Mouse (Mus musculus): ENCODE results near the gene Nav2.

Nav2 gene

DNA sequence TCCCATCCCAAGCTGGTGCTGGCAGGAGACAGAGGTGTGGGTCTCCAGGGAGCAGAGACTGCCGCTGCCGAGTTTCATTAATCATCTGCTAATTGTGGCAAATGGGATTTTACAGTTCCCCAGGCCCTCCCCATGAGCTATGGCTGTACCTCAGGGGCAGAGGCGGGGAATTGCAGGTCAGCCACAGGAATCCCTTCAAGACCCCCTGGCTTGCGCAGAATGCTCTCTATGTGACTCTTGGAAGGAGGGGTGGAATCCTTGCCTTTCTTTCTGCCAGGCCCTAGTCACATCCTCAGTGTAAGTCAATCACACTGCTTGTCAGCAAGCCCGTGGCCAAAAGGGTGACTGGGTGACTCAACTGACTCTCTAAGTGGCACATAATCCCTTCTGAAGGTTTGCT is 182.9 kb downstream of the Nav2 start:
- DNase-seq (ENCODE audit: low read depth in 2 of 2, low spot score in 2 of 2) = no peak

DNA sequence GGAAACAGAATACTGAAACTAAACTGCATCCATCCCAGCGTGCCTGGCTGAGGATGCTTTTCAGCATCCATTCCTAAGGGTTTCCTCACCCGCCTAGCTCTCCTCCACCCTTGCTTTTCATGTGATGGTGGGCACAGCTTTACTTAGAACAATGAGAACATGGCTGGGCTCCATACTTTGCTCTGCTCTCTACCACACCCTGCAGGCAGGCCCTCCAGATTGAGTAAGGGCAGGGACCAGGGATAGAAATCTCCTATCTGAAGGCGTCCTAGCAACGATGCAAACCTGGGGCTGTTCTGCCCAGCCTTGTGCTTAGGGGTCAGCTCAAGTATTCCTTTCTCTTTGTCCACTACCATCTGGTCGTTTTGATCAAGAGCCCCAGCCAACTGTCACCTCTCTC is 183.4 kb downstream of the Nav2 start:
- no peak for DNase-seq (ENCODE audit: low read depth in 2 of 2, low spot score in 2 of 2)

DNA sequence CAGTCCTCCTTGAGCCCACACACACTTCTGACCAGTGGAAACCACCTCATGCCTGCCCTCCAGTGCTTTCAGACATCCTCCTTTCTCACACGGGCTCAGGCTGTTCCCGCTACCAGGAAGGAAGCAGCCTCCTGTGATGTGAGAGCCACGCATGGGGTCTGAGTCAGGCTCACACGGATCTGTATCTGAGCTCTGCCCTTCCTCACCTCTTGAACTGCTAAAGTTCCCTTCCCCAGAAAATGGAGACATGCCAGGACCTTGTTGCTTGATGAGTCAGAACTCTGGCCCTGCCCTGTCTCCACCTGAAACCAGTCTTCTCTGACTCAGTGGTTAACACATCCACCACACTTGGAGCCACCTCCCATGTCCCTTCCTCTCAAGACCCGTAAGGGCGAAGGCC is 185.1 kb downstream of the Nav2 start:
- DNase-seq (ENCODE audit: low read depth in 2 of 2, low spot score in 2 of 2) = no peak

DNA sequence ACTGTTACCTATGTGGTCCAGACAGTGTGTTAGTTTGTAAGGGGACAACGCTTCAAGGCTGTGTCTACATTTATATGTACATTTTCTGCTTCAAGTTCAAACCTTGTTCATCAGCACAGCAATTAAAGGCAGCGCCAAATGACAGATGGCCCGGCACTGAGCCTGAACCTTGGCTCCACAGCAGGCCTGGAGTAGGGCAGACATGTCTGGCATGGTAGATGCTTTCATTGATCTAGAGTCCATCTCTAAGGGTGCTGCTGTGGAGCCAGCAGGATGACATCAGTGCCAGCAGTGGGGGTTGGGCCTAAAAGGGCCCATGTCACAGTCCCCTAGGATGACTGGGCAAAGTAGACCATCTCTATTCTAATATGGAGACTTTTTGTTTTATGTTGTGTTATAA is 186.0 kb downstream of the Nav2 start:
- no peak for DNase-seq (ENCODE audit: low read depth in 2 of 2, low spot score in 2 of 2)

DNA sequence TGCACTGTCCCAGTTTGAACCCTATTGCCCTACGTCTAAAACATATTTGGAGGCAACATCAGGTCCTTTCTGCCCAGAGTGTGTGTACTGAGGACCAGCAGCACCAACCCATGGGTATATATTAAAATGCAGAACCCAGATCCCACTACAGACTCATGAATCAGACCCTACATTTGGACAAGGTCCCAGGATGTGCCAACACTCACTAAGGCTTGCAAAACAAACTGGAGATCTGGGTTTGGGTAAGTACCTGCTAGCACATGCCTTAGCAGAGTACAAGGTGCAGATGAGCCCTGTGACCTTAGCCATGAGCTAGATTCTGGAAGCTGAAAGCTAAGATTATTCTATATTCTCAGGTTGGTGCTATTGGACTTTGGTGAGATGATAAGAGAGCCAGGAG is 192.8 kb downstream of the Nav2 start:
- DNase-seq (ENCODE audit: low read depth in 2 of 2, low spot score in 2 of 2) = no peak

DNA sequence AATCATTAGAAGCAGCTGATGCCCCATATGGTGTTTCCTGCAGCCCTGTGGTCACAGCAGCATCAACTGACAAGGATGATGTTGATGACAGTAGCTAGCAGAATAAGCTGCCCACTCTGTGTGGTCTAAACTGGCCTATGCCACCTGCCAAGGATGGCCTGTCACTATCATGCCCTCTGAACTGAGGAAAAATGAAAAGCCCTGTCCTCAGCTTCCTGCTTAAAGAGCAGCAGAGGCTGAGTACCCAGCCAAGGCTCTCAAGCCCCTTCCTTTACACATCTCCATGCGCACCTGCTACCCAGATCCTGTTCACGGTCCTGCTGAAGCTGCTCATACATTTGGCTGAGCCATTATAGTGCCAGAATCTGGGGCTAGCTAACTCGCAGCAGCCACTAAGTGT is 193.7 kb downstream of the Nav2 start:
- DNase-seq (ENCODE audit: low read depth in 2 of 2, low spot score in 2 of 2) = no peak

DNA sequence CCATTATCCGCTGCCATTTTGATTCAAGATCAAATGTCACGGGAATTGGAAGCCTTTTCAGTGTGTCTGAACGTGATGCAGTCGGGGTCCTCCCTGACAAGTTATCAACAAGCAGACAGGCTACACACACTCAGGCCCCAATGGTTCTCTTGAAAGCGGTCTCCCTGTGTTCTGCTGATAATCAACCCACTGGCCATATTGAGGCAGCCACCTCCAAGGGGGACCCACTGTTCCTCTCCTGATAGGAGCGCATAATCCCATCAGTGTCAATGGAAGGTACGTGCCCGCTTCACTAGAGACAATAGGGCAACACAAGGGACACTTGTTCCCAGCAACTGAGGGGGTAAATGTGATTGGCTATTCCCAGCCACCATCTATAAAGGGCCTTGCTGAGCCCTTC is 195.9 kb downstream of the Nav2 start:
- DNase-seq (ENCODE audit: low read depth in 2 of 2, low spot score in 2 of 2) = no peak

DNA sequence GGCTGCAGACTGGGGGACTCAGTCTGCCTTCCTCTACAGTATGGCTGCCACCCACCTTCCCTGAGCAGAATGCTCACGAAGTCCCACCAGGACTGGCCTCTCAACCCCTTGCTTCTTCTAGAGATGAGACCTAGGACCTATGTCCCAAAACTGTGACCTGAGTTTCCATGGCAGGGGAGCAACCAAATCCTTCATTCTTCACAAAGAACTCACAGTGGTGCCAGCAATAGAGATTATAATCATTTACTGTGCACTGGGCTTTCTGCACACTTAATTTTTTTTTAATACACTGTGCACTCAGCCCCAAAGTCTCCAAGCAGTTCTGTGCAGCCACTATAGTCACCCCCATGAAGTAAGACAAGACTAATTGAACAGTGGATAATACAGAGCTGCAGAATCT is 196.3 kb downstream of the Nav2 start:
- DNase-seq (ENCODE audit: low read depth in 2 of 2, low spot score in 2 of 2) = no peak

DNA sequence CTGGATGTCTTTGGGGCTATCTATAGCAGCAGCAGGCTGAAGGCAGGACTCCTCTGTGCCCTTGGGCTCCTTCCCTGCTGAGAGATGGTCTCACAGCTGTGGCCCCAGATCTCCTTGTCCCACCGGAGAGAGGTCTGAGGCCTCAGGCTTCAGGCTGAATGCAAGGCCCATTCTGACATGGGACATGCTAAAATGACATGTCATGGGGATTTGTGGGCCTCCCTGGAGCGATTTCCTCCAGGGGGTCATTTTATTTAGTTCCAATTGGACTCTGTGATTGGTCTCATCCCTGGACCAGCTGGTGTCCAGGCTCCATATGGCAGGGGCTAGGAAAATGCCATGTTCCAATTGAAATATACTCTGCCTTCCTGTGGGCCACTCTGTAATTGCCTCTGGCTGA is 197.0 kb downstream of the Nav2 start:
- DNase-seq (ENCODE audit: low read depth in 2 of 2, low spot score in 2 of 2) = no peak

DNA sequence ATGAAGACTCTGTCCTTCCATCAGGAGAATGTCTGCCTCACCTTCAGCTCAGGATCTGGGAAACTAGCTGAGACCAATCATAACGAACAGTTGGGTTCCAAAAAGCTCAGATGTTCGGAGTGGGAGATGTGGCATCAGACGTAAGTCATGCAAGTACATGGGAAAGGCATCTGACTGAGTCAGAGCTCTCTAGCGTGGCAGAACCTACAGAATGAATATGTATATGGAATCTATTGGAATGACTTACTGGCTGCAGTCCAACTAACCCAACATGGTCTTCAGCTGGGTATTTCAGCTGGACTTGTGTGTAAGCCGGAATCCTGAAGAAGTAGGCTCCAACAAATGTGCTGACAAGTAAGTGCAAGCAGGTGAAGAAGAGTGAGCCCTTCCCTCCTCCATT is 199.6 kb downstream of the Nav2 start:
- DNase-seq (ENCODE audit: low read depth in 2 of 2, low spot score in 2 of 2) = no peak

DNA sequence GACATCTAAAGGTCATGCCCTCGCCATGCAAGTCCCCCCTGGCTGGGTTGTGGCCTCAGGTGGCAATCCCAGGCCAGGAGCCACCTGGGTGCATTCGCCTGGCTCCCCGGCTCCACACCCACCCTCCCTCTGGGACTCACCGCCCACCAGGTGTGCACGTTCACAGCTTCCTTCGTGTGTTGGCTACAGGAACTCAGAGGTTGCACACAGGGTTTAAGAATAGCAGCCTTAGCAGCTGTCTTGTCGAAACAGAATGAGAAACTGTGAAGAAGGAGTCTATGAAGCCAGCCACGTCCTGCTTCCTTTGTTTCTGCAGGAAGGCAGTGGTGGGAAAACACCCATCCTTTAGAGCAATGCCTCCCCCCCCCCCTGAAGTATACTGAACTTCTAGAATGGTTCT is 210.5 kb downstream of the Nav2 start:
- DNase-seq (ENCODE audit: low read depth in 2 of 2, low spot score in 2 of 2) = no peak

DNA sequence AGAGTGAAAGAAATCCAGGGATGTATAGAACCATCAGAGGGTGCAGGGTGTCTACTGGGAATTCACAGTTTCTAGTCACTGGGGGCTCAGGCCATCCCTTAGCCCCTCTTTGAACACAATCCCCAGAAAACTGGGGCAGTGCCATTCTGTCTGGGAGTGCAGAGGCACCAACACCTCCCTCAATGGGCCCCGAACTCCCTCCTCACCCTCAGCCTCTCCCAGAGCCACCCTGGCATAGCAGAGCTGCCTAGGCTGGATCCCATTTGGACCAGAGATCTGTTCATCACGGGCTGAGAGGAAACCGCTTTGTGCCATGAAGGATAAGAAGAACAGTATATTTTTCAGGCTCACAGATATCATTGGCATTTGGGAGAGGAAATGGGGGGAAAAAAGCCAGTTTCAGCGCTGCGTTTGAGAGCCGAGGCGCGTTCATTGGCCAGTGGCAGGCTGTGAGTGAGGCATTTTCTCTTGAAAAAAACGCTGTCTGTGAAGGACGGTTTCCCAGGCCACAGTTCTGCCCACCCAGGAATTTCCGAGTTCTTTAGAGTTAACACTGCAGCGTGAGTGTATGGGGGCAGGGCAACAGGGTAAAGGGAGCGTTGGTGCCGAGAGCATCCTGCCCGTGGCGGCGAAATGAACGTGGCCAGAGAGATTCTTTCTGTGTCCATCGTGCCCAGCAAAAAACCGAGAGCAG is 211.4 kb downstream of the Nav2 start:
- DNase-seq (ENCODE audit: low read depth in 2 of 2, low spot score in 2 of 2) = no peak

DNA sequence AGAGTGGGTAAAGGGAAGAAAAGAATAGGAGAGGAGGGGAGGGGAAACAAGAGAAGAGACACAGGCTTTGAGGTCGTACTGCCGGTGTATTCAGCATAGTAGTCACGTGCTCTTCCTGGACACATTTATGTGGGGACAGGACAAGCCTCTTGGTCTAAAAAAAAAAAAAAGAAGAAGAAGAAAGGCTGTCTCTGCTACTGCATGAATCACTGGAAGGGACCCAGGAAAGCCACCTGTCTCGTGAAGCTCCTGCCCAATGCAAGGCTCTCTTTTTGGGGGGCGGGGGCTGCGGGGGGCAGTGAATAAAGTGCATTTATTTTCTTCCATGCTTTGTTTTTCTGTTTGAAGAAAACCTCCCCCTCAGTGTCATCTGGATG is 212.0 kb downstream of the Nav2 start:
- no peak for DNase-seq (ENCODE audit: low read depth in 2 of 2, low spot score in 2 of 2)

DNA sequence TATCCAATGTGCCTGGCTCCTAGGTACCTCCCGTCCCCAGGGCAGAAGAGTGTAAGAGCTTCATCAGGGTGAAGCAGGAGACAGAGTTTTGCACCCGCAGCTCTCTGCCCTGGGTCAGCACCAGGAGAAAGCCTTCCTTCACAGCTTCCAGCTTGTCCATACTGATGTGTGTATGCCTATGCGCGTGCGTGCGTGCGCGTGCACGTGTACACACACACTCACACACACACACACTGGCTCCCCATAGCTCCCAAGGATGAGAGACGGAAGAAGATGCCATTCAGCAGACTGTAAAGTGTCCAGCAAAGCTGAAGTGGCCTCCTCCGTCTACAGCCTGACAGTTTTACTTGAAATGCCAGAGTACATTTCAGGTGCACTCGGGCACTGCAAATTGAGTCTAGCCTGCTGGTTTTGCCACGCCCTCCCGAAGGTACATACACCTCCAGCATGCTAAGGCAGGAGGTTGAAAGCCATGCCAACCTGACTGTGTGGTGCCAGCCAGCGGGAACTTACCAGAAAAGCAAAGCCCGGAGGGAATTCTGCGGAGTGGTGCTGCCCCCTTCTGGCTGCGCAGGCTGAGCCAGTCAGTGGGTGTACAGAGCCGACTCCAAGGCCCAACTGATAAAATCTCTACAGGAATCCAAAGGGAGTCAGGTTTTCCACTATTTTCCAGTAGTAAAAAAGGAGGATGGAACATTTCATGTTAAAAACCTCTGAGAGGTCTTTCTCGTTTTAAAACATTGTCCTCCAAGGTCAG is 212.6 kb downstream of the Nav2 start:
- peak; percentile 33 to 52 for DNase-seq (ENCODE audit: low read depth in 2 of 2, low spot score in 2 of 2)

DNA sequence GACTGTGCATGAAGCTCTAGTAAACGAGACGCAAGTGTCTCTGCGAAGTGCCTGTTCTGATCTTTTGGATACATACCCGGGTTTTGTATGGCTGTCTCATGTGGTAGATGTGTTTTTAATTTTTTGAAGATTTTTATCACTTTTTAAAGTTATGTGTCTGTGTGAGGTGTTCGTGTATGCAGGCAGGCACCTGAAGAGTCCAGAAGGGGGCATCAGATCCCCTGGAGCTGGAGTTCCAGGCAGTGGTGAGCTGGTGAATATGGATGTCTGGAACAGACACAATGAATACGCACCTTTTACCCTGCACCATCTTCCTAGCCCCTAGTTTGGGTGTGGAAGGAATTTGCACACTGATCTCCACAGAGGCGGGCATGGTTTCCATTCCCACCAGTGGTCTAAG is 214.0 kb downstream of the Nav2 start:
- no peak for DNase-seq (ENCODE audit: low read depth in 2 of 2, low spot score in 2 of 2)

DNA sequence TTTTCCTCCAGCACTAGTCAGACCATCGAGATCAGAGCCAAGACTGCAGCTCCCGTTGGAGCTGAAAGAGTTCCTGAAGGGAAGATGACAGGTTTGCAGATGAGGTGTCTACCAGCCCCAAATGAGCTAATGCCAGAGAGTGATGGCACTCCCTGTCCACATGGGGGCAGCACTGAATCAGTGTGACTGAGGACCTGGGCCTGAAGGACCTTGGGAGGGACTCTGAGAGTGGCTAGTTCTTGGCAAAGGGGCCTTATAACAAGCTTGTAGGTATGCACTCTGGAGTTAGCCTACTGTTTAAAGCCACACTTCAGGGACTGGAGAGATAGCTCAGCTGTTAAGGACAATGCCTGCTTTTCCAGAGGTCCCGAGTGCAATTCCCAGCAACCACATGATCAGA is 217.0 kb downstream of the Nav2 start:
- DNase-seq (ENCODE audit: low read depth in 2 of 2, low spot score in 2 of 2) = no peak

DNA sequence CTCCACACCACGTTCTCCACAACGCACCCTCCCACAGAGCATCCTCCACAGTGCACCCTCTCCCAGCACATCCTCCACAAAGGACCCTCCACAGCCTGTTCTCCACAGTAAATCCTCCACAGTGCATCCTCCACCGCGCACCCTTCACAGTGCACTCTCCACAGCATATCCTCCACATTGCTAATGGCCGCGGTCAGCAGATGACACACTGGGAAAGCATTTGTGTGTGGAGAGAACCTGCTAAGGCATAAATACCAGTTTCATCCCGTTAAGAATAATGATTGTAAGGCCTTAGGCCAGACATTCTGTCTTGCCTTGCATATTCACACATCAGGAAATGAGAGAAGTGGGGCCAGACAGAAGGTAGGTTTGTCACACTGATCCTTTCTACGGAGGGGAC is 219.7 kb downstream of the Nav2 start:
- DNase-seq (ENCODE audit: low read depth in 2 of 2, low spot score in 2 of 2) = no peak

DNA sequence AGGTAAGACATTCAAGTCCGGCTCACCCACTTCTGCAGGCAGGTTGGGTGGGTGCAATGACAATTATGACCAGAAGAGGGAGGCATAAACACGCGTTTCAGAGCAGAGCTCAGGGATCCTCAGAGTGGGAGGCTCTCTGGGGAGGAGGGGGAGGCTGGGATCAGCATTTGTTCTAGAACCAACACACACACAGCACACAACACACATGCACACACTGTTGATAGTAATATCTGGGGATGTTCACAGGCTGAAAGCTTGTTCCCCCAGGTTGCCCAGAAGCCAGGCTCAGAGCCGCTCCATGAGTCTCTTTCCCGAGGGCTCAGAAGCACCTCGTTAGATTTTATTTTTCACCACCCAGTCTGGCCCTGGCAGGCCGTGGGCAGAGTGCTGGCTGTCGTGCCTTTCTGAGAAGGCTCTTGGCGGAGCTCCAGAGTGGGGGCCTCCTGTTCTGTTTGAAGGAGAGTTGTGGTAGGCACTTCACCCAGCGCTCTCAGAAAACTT is 224.4 kb downstream of the Nav2 start:
- peak; percentile 11 to 24 for DNase-seq (ENCODE audit: low read depth in 2 of 2, low spot score in 2 of 2)

DNA sequence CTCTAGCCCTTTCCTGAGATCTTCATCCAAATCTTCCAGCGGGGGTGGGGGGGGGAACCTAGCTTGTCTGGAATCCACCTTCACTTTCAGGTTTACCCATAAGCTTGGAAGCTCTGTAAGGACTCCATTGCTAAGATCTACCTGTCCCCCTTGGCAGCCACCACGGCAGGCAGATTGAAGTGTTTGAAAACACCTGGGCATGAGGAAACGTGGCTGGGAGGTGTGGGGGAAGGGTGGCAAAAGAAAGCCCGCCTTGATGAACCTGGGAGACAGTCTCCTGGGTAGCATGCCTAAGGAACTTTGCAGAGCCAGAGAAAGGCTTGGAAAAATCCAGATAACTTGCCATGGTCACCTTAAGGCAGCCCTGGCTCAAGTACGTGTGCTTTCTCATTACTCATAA is 225.9 kb downstream of the Nav2 start:
- no peak for DNase-seq (ENCODE audit: low read depth in 2 of 2, low spot score in 2 of 2)

DNA sequence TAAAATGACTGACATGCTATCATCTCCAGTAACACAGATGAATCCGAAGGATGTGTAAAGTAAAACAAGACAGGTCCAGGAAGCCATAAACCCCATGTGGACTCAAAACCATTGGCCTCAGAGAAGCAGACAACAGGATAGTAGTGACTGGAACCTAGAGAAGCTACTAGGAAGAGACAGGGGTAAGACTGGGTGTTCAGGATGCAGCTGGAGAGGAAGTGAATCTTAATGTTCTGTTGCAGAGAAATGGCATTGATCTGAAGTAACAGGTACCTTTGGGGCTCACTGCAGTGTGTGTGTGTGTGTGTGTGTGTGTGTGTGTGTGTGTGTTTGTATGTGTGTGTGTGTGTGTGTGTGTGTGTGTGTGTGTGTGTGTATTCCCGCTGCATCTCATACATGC is 231.2 kb downstream of the Nav2 start:
- DNase-seq (ENCODE audit: low read depth in 2 of 2, low spot score in 2 of 2) = no peak

DNA sequence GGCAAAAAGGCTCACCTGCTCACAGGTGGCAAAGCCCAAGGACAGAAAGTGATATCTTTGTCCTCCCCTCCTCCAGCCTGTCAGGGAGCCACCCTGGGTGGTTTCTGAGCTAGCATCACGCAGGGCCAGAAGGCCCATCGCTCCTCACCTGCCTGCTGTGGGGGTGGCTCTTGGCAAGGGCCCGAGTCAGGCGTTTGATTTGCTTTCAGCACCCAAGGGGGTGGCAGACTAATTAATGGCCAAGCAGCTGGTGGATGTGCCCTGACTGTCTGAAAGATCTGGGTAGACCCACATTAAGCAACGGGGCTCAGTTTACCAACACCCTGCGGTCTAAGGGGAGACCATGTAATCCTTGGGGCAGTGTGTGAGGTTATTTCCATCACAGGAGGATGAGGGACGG is 235.4 kb downstream of the Nav2 start:
- DNase-seq (ENCODE audit: low read depth in 2 of 2, low spot score in 2 of 2) = no peak

DNA sequence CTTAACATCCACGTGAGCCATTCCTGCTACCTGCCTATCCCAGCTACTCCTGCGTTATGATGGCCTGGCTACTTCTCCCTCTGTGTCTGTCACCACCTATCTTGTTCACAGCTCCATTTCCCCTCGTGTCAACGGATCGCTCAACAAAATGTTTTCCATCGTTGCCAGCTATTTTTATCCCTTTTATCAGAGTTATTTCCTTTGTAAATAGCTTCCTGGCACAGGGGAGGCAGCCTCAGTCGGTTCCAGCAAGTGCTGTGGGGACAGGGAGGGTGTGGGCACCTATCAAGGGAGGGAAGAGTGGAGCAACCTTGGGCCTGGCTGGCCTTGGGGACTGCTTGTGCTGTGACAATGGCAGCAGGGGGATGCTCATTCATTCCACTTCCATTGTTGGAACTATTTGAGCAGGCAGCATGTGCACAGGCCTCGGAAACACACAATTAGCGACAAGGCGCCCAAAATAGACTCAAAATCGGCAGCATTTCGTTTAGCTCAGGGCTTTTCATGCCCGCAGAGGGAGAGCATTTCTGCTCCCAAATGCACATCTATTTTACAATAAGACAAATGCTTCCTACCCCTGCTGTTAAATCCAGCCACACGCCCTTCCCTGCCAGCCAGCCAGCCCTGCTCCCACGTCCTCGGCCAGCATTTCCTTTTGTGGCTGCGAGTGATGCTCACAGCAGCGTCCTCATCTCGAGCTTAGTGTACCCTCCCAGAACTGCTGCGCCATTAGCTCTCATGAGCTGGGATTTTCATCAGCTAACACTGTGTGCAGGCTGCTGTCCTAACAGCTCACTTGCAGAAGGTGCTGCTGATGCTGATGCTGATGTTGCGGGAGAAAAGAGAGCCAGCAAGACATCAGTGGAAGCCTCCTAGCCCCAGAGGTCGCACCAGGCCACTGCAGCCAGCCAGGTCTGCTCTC is 237.5 kb downstream of the Nav2 start:
- no peak for DNase-seq (ENCODE audit: low read depth in 2 of 2, low spot score in 2 of 2)

Data from CD8-positive naive resting alpha-beta T cell, adult 2 months (primary cell).